Mouse (Mus musculus): ENCODE measurements around the gene Chst11. TPM values are rescaled to one million over a fixed set of nuclear protein-coding genes. Genes with fewer than 3 reads are reported as not detected.
A peak's percentile ranks its signal among the peaks of the same experiment; 100 is the strongest.
"Not testable (repeated sequence)": the region's sequence is repeated elsewhere in the genome, so short reads cannot be mapped to it uniquely, and the experiment has no call there.

The Chst11 gene
- polyA plus RNA-seq, 1 experiment: 25.0 TPM

DNA sequence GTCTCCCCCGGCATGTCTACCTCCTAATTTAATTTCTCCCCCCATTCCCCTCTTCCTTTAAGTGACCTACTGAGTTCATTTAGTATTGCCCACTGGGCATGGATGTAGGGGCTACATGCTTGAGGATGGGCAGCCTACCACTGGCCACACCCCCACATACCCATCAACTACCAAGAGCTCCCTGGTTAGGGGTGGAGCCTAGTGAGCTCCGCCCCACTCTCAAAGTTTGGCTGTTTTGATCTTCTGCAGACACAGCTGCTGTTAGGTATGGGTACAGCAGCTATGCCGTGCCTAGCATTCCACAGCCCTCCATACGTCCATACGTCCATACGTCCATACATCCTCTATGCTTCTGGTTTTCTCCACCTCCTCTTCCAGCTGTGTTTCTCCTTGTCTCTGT lies 123.6 kb downstream of the Chst11 start:
- Histone ChIP-seq H3K27ac (ENCODE audit: insufficient read depth, low read length) (0 out of 2 replicates have a peak overlapping the region, but pooled peaks have one; percentile 23), H3K4me1 (ENCODE audit: control insufficient read depth, insufficient read depth, low read length) (peaks cover 8% of the 10 kb centered on the region), H3K4me3 (ENCODE audit: insufficient read depth, low read length) (no peak overlapping the region)
- TF ChIP-seq POLR2A (IDR thresholded peaks at IDR 0.05; ENCODE audit: extremely low read depth, insufficient read depth, low read length) (no peak), CTCF (IDR thresholded peaks at IDR 0.05; ENCODE audit: extremely low read depth, insufficient read depth, low read length) (no peak)

DNA sequence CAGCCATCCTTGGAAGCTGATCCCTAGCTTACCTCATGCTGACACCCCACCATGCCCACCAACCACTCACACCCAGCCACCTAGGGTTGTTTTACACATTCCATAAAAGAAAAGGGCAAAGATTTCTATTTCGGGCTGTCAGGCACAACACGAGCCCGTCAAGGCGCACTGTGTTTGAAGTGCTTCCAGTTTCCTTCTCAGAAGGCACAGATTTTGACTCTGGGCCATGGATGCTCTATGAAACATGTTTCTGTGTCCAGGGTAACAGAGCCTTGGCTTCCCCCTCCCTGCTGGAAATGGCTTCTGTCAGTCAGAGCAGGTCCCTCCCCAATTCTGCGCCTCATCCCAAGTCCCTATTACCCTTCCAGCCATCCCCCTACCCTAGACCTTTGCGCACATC lies 125.7 kb downstream of the Chst11 start:
- Histone ChIP-seq H3K4me1 (ENCODE audit: control insufficient read depth, insufficient read depth, low read length) (peaks cover 8% of the 10 kb centered on the region), H3K27ac (ENCODE audit: insufficient read depth, low read length) (no peak overlapping the region), H3K4me3 (ENCODE audit: insufficient read depth, low read length) (no peak overlapping the region)
- TF ChIP-seq CTCF (IDR thresholded peaks at IDR 0.05; ENCODE audit: extremely low read depth, insufficient read depth, low read length): no peak
- no peak for TF ChIP-seq POLR2A (IDR thresholded peaks at IDR 0.05; ENCODE audit: extremely low read depth, insufficient read depth, low read length)

DNA sequence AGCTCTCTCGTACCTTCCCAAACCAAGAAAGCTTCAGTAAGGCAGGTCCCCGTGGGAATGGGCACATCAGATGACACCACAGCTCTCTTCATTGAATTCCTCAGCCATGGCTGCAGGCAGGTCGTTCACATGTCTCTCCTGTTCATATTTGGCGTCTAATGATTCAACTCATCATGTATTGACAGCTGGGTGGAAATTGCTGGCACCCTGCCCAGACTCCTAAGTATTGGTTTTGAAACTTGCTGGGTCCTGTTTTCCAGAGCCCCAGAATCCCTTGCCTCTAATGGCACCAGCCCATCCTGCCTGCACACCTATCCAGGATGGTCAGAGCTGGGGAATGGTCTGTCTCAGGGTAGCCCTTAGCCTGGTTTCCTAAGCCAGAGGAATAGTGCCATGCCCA lies 127.0 kb downstream of the Chst11 start:
- TF ChIP-seq POLR2A (IDR thresholded peaks at IDR 0.05; ENCODE audit: extremely low read depth, insufficient read depth, low read length) (no peak), CTCF (IDR thresholded peaks at IDR 0.05; ENCODE audit: extremely low read depth, insufficient read depth, low read length) (no peak)
- H3K4me3 ChIP-seq (ENCODE audit: insufficient read depth, low read length): no peak overlapping the region
- no peak overlapping the region for H3K27ac ChIP-seq (ENCODE audit: insufficient read depth, low read length)
- peaks cover 12% of the 10 kb centered on the region for H3K4me1 ChIP-seq (ENCODE audit: control insufficient read depth, insufficient read depth, low read length)

DNA sequence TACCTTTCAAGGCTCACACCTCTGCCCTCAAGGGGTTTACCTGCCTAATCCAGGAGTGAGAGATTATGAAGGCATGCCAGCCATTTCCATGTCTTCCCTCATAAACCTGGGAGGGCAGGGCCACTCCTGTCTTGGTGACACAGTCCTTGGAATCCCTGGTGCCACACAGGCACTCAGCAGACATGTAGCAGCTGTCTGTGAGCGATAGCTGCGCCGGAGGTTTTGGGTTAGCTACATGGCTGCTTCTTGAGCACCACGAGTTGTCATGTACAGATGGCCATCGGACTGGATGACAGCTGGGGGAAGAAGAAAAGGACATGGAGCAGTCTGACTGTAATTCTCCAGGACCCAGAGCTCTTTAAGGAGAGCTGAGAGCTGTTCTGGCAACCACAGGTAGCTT lies 129.3 kb downstream of the Chst11 start:
- TF ChIP-seq POLR2A (IDR thresholded peaks at IDR 0.05; ENCODE audit: extremely low read depth, insufficient read depth, low read length): no peak
- TF ChIP-seq CTCF (IDR thresholded peaks at IDR 0.05; ENCODE audit: extremely low read depth, insufficient read depth, low read length): no peak
- H3K4me3 ChIP-seq (ENCODE audit: insufficient read depth, low read length): no peak overlapping the region
- no peak overlapping the region for H3K27ac ChIP-seq (ENCODE audit: insufficient read depth, low read length)
- H3K4me1 ChIP-seq (ENCODE audit: control insufficient read depth, insufficient read depth, low read length): peaks cover 11% of the 10 kb centered on the region

DNA sequence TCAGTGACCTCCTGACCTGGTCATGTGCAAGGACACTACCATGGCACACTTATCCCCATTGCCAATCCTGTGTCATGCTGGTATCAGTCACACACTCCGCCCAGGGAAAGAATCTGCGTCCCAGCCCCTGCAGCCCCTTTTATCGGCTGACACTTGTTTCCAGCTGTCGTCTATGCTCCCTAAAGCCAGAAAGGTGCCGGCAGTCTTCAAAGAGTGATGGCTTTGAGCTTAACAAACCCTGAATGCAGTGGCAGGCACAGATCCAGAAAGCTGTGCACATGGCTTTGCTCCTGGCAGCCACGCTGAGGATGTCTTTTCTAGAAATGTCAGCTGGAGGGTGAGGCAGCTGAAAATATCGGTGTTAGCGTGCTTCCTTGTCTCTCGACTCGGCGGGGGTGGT lies 131.6 kb downstream of the Chst11 start:
- no peak overlapping the region for H3K27ac ChIP-seq (ENCODE audit: insufficient read depth, low read length)
- peaks cover 4% of the 10 kb centered on the region for H3K4me1 ChIP-seq (ENCODE audit: control insufficient read depth, insufficient read depth, low read length)
- H3K4me3 ChIP-seq (ENCODE audit: insufficient read depth, low read length): no peak overlapping the region
- no peak for TF ChIP-seq POLR2A (IDR thresholded peaks at IDR 0.05; ENCODE audit: extremely low read depth, insufficient read depth, low read length)
- TF ChIP-seq CTCF (IDR thresholded peaks at IDR 0.05; ENCODE audit: extremely low read depth, insufficient read depth, low read length): no peak

DNA sequence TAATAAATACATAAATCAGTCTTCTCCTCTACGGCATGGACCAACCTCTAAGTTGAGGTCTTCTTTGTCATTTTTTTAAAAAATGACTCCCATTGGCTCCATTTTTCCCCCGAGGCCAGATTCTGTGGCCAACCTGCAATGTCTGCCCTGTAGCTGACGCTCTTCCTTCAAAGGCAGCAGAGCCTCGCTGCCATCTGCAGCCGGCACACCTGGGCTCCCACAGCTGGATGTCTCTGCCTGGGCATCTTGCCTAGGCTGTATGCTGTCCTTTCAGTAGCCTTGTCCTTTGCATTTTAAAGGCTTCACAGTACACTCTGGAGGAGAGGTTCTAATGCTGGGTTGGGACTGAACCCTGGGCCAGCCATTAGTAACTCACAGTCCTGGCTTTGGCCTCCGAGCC lies 132.6 kb downstream of the Chst11 start:
- H3K4me3 ChIP-seq (ENCODE audit: insufficient read depth, low read length): no peak overlapping the region
- no peak overlapping the region for H3K27ac ChIP-seq (ENCODE audit: insufficient read depth, low read length)
- TF ChIP-seq POLR2A (IDR thresholded peaks at IDR 0.05; ENCODE audit: extremely low read depth, insufficient read depth, low read length) (no peak), CTCF (IDR thresholded peaks at IDR 0.05; ENCODE audit: extremely low read depth, insufficient read depth, low read length) (no peak)
- H3K4me1 ChIP-seq (ENCODE audit: control insufficient read depth, insufficient read depth, low read length): peaks cover 4% of the 10 kb centered on the region

DNA sequence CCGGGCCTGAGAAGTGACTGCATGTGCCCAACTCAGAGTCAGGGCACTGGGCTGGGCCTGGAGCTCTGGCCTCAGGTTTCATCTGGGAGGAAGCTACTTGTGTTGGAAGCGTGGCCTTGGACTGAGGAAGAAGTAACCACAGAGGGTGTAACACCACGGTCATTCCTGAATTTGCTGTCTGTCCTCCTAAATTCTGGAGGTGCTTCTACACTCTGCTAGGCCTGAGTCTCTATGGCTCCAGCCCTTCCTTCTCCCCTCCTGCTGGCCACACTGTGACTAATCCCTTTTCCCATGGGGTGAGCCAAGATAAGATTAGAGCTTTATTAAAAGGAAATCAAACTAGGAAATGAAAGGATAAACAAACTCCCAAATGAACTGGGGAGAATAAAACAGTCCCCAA lies 133.3 kb downstream of the Chst11 start:
- no peak overlapping the region for H3K4me3 ChIP-seq (ENCODE audit: insufficient read depth, low read length)
- H3K4me1 ChIP-seq (ENCODE audit: control insufficient read depth, insufficient read depth, low read length): peaks cover 4% of the 10 kb centered on the region
- no peak overlapping the region for H3K27ac ChIP-seq (ENCODE audit: insufficient read depth, low read length)
- TF ChIP-seq POLR2A (IDR thresholded peaks at IDR 0.05; ENCODE audit: extremely low read depth, insufficient read depth, low read length) (no peak), CTCF (IDR thresholded peaks at IDR 0.05; ENCODE audit: extremely low read depth, insufficient read depth, low read length) (no peak)

DNA sequence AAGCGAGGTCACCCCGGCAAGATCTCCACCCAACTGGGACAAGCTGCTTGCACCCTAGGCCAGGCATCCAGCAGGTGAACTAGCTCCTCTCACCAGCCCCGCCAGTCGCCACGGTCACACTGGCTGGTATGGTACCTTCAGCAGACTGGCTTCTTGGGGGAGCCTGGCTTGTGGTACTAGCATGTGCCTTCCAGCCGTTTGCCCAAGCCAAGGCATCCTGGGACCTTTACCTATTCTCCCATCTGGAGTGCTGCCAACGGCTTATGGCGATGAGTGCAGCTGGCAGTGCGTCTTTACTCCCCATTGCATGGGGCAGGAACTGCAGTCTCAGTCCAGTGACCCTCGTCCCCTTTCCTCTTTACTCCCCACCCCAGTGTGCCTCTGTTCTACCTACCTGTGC lies 133.7 kb downstream of the Chst11 start:
- Histone ChIP-seq H3K4me1 (ENCODE audit: control insufficient read depth, insufficient read depth, low read length) (peaks cover 4% of the 10 kb centered on the region), H3K27ac (ENCODE audit: insufficient read depth, low read length) (no peak overlapping the region), H3K4me3 (ENCODE audit: insufficient read depth, low read length) (no peak overlapping the region)
- no peak for TF ChIP-seq CTCF (IDR thresholded peaks at IDR 0.05; ENCODE audit: extremely low read depth, insufficient read depth, low read length)
- no peak for TF ChIP-seq POLR2A (IDR thresholded peaks at IDR 0.05; ENCODE audit: extremely low read depth, insufficient read depth, low read length)

DNA sequence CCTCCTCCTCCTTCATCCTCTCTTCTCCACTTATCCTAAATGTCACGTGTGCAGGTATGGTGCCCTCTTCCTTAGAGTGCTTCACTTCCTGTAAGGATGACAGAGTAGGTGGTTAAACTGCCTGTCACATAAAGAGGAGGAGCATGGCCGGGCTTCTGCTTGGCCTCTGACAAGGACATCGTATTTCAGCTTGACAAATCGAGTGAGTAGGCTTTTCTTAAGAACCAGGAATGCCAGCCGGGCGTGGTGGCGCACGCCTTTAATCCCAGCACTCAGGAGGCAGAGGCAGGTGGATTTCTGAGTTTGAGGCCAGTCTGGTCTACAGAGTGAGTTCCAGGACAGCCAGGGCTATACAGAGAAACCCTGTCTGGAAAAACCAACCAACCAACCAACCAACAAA lies 134.2 kb downstream of the Chst11 start:
- not testable (repeated sequence) for H3K4me3 ChIP-seq (ENCODE audit: insufficient read depth, low read length); H3K27ac ChIP-seq (ENCODE audit: insufficient read depth, low read length); H3K4me1 ChIP-seq (ENCODE audit: control insufficient read depth, insufficient read depth, low read length)

DNA sequence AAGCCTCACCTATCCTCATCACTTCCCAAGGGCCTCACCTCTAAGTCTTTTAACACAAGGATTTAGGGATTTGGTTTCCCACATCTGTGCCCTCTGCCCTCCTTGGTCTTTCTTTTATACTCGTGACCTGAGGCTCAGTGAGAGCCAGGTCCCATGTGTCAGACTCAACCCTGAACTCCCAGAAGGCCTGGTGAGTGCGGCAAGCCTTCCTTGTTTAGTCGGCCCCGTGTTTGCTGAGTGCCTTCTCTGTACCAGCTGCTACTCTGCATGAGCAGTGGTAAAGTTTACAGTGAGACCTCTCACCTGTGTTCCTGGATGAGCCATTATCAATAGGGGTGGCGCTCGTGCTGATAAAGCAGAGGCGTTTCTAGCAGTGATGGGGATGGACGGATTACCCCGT lies 134.6 kb downstream of the Chst11 start:
- Histone ChIP-seq H3K4me1 (ENCODE audit: control insufficient read depth, insufficient read depth, low read length) (peaks cover 4% of the 10 kb centered on the region), H3K27ac (ENCODE audit: insufficient read depth, low read length) (no peak overlapping the region), H3K4me3 (ENCODE audit: insufficient read depth, low read length) (no peak overlapping the region)
- TF ChIP-seq POLR2A (IDR thresholded peaks at IDR 0.05; ENCODE audit: extremely low read depth, insufficient read depth, low read length): no peak
- no peak for TF ChIP-seq CTCF (IDR thresholded peaks at IDR 0.05; ENCODE audit: extremely low read depth, insufficient read depth, low read length)

DNA sequence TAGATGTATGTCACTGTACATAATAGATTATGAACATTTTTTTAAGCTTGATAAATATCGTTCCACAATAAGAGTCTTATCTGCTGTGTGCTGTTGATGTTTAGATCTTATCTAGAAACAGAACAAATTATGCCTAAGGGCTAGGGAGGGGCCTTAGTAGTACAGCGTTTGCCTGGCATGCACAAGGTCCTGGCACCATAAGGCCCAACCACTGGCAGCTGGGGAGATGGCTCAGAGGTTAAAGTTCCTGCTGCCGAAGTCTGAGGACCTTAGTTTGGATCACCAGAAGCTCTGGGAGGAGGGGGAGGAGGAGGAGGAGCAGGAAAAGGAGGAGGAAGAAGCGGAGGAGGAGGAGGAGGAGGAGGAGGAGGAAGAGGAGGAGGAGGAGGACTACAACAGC lies 135.6 kb downstream of the Chst11 start:
- Histone ChIP-seq H3K27ac (ENCODE audit: insufficient read depth, low read length) (no peak overlapping the region), H3K4me3 (ENCODE audit: insufficient read depth, low read length) (no peak overlapping the region), H3K4me1 (ENCODE audit: control insufficient read depth, insufficient read depth, low read length) (peaks cover 4% of the 10 kb centered on the region)
- TF ChIP-seq CTCF (IDR thresholded peaks at IDR 0.05; ENCODE audit: extremely low read depth, insufficient read depth, low read length) (no peak), POLR2A (IDR thresholded peaks at IDR 0.05; ENCODE audit: extremely low read depth, insufficient read depth, low read length) (no peak)
